Mouse (Mus musculus) testis, adult 2 months (tissue): Measurements from ENCODE around the gene Zmiz2.

Experiments used
- CTCF ChIP-seq: fragments of 200-500 bp; IDR thresholded peaks from 2 replicates; pipeline ENCODE4 v1.5.1; 2012; ENCODE audit warnings: low read depth, mild to moderate bottlenecking, inconsistent platforms, low read length, moderate library complexity; ENCODE audit not compliant: control insufficient read depth, insufficient read depth, insufficient replicate concordance
- POLR2A ChIP-seq: fragments of 200-500 bp; IDR thresholded peaks from 2 replicates; pipeline ENCODE4 v1.6.1; 2012; ENCODE audit warnings: low read depth, mild to moderate bottlenecking, inconsistent platforms, low read length, moderate library complexity; ENCODE audit not compliant: control insufficient read depth

- TF ChIP-seq CTCF (no peak), POLR2A (no peak)
Measured at GRCm38 (mm10) chr11:6398141-6398540, 9.3 kb downstream of the Zmiz2 start.
